In the genomic region with DNA sequence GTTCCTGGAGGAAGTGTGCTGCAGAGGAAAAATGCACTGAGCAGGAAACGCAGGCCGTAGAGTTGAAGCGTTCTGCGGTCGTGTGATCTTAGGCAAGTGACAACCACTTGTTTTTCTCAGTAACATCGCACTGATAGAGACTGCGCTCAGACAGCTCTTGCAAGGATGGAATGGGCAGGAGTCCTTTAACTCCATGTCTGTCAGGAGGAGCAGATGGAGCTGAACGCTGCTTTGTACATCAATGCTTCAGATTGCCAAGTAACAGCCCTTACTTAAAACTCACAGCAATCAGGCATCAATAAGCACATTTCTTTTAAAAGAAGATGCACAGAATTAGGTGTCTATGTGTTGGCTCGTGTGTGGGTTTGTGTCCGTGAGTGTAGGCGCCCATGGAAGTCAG, we compare ENCODE assay signal across 18 mouse cellular contexts. TPM values are rescaled to one million over a fixed set of nuclear protein-coding genes. Genes with fewer than 3 reads are reported as not detected.
DNase-seq lines count a peak whose midpoint lies in the region; ATAC-seq and TF ChIP-seq lines count a peak whose summit lies in the region.
"Had no signal": no experiment of that assay in that cellular context is flagged by ENCODE, and none has a peak within 500 bp of the region (broad histone marks: within the 10 kb centered on the region; RNA-seq: fewer than 3 reads in every experiment).

No protein-coding gene starts in this region.

- H3K9me3 ChIP-seq in heart, embryonic 13.5 days: no peaks in the 10 kb centered on the region
- H3K9me3 ChIP-seq: hindbrain, embryonic 15.5 days; limb, embryonic 13.5 days; liver, embryonic 12.5 days; midbrain, embryonic 10.5 days had no signal

- H3K27me3 ChIP-seq in heart, embryonic 13.5 days (replicated peaks): no peaks in the 10 kb centered on the region
- H3K27me3 ChIP-seq: hindbrain, embryonic 15.5 days; limb, embryonic 13.5 days; liver, embryonic 12.5 days had no signal

- peak overlapping the region; percentile 60 for H3K27ac ChIP-seq in heart, embryonic 13.5 days (replicated peaks)
- peak overlapping the region; percentile 86 for H3K27ac ChIP-seq in layer of hippocampus, adult 2 months
- H3K27ac ChIP-seq in embryonic fibroblast, embryonic 13.5 days (ENCODE audit: insufficient read depth, low read length): peak overlapping the region; percentile 77; the same call in 1 of the 2 replicates
- H3K27ac ChIP-seq: hindbrain, embryonic 15.5 days; limb, embryonic 13.5 days; liver, embryonic 12.5 days; midbrain, embryonic 10.5 days had no signal

- H3K36me3 ChIP-seq in heart, embryonic 13.5 days: no peaks in the 10 kb centered on the region
- H3K36me3 ChIP-seq: hindbrain, embryonic 15.5 days; limb, embryonic 13.5 days; liver, embryonic 12.5 days; midbrain, embryonic 10.5 days had no signal

- WGBS in heart, embryonic 13.5 days: 47% methylated on average over 11 of the region's 11 CpGs

- DNase-seq in heart, postnatal 25 days (ENCODE audit: low spot score): no peak
- peak in 1 of 2 experiments; percentile 16 for DNase-seq in layer of hippocampus, adult 2 months (ENCODE audit: low spot score in 2 of 2)
- DNase-seq in layer of hippocampus, postnatal 25 days (ENCODE audit: extremely low spot score in 1 of 2, low spot score in 1 of 2): no peak
- DNase-seq in brain, adult 2 months (ENCODE audit: low read depth, low spot score): peak; percentile 44
- no peak for DNase-seq in urinary bladder, postnatal 14 days (ENCODE audit: low spot score)
- DNase-seq: adrenal gland, postnatal 14 days; cerebellum, adult 9-10 months; kidney, adult 9 months; kidney, postnatal 14 days; lung, adult 18-20 months had no signal

- H3K4me2 ChIP-seq in heart, embryonic 13.5 days: peak overlapping the region; percentile 13; the same call in 1 of the 2 replicates
- H3K4me2 ChIP-seq: hindbrain, embryonic 15.5 days; limb, embryonic 13.5 days; liver, embryonic 12.5 days had no signal

- ATAC-seq in heart, embryonic 13.5 days (ENCODE audit: extremely low read depth, insufficient number of reproducible peaks, low FRiP score, low TSS enrichment): no peak
- ATAC-seq: liver, embryonic 12.5 days; midbrain, embryonic 16.5 days had no signal

- H3K4me1 ChIP-seq in heart, embryonic 13.5 days: peaks cover 64% of the 10 kb centered on the region
- H3K4me1 ChIP-seq in embryonic fibroblast, embryonic 13.5 days (ENCODE audit: control insufficient read depth, insufficient read depth, low read length): peaks cover 12% of the 10 kb centered on the region
- H3K4me1 ChIP-seq: liver, embryonic 12.5 days had no signal

- no peak for TF ChIP-seq CTCF in layer of hippocampus, adult 2 months (conservative IDR thresholded peaks at IDR 0.05)
- TF ChIP-seq CTCF in embryonic fibroblast, embryonic 13.5 days (IDR thresholded peaks at IDR 0.05; ENCODE audit: borderline replicate concordance, insufficient read depth, low read length): no peak

- no peak overlapping the region for H3K4me3 ChIP-seq in heart, embryonic 13.5 days
- no peak overlapping the region for H3K4me3 ChIP-seq in layer of hippocampus, adult 2 months
- H3K4me3 ChIP-seq in embryonic fibroblast, embryonic 13.5 days (ENCODE audit: insufficient read depth, low read length): no peak overlapping the region
- H3K4me3 ChIP-seq: hindbrain, embryonic 15.5 days; limb, embryonic 13.5 days; liver, embryonic 12.5 days; midbrain, embryonic 10.5 days; myocyte had no signal

- no peak overlapping the region for H3K9ac ChIP-seq in heart, embryonic 13.5 days
- H3K9ac ChIP-seq: hindbrain, embryonic 15.5 days; limb, embryonic 13.5 days; liver, embryonic 12.5 days had no signal

- no peak for TF ChIP-seq POLR2A in embryonic fibroblast, embryonic 13.5 days (IDR thresholded peaks at IDR 0.05; ENCODE audit: low read depth, low read length)

- intact Hi-C loops in heart, postnatal 25 days (cut with DNase I): no loop called here

RNA-seq across cellular contexts. Expression of a gene that starts 52.3 kb away (rescaled TPM):
- 8.1 and 9.1 TPM in 2 replicates for polyA plus RNA-seq in heart, embryonic 13.5 days (2015; fragmentation: Nextera tagmentation; extraction: Ambion mirVana)
- 10 to 100 TPM; 53.7 to 59.7 TPM for total RNA-seq in heart, postnatal 25 days (2021)
- 10 to 100 TPM; 27.6 to 27.8 TPM for total RNA-seq in layer of hippocampus, adult 2 months (2021)
- 10 to 100 TPM; 20.3 to 23.3 TPM for total RNA-seq in layer of hippocampus, postnatal 25 days (2021)
- 9.0 and 9.4 TPM in 2 replicates for polyA plus RNA-seq in embryonic fibroblast, embryonic 13.5 days (2011; ENCODE audit: insufficient read length, low read depth, missing spikeins)
